Mouse (Mus musculus) cortical plate, adult 2 months (tissue): ENCODE results near the gene Lrr1.

Experiments
- CTCF ChIP-seq: fragments of 200-500 bp; IDR thresholded peaks from 2 replicates; pipeline ENCODE4 v1.5.1; 2011; ENCODE audit warnings: mild to moderate bottlenecking, control low read depth, low read length; ENCODE audit not compliant: insufficient read depth; ENCODE audit errors: extremely low read depth
- POLR2A ChIP-seq: fragments of 200-500 bp; IDR thresholded peaks from 2 replicates; pipeline ENCODE4 v1.6.1; 2011; ENCODE audit warnings: mild to moderate bottlenecking, low read length, control low read depth; ENCODE audit not compliant: insufficient read depth; ENCODE audit errors: extremely low read depth

GRCm38 (mm10) chr12:69171307-69171706, 2.7 kb downstream of the Lrr1 start:
- TF ChIP-seq CTCF = no peak
- TF ChIP-seq POLR2A = no peak
